Mouse (Mus musculus): ENCODE results near the gene Myom1. TPM values are rescaled to one million over a fixed set of nuclear protein-coding genes. Genes with fewer than 3 reads are reported as not detected.

Gene Myom1
- polyA plus RNA-seq, 1 experiment from 2014 or later: 4.7 TPM

DNA sequence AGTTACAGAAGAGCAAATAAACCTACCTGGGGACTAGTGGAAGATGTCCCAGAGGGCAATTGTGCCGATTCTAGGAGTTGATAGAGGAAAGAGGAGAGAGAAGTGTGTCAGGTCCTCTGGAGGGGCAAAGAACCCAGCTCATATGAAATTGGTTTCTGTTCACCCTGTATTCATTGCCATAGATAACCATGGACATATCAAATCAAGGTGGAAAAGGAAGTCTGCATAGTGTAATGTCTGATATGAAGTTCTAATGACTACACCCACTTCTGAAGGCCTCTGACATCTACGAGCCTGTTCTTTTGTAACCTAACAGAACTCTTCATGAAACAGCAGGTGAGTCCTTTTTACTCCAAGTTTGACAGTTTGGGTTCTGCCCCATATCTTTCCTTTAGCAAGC is 1.3 kb downstream of the Myom1 start:
- no peak for DNase-seq (ENCODE audit: low spot score)
- Histone ChIP-seq H3K9me3 (ENCODE audit: control insufficient read depth, low read length) (no peaks in the 10 kb centered on the region), H3K36me3 (ENCODE audit: control insufficient read depth, insufficient read depth, low read length) (no peaks in the 10 kb centered on the region), H3K4me2 (ENCODE audit: low read depth, severe bottlenecking) (no peak overlapping the region), H3K4me3 (ENCODE audit: low read depth, low read length) (no peak overlapping the region), H3K9ac (ENCODE audit: low read length) (no peak overlapping the region), H3K27me3 (ENCODE audit: control insufficient read depth, insufficient read depth, low read length) (no peaks in the 10 kb centered on the region), H3K4me1 (ENCODE audit: control insufficient read depth, insufficient read depth, low read length) (peaks cover 5% of the 10 kb centered on the region; the same call in 1 of the 2 replicates), H3K27ac (replicated peaks; ENCODE audit: low read depth, low read length) (no peak overlapping the region)
- no peak for ATAC-seq (ENCODE audit: insufficient number of reproducible peaks, low FRiP score, low TSS enrichment, low read depth)
- 92% methylated on average over 2 of the region's 2 CpGs for WGBS

DNA sequence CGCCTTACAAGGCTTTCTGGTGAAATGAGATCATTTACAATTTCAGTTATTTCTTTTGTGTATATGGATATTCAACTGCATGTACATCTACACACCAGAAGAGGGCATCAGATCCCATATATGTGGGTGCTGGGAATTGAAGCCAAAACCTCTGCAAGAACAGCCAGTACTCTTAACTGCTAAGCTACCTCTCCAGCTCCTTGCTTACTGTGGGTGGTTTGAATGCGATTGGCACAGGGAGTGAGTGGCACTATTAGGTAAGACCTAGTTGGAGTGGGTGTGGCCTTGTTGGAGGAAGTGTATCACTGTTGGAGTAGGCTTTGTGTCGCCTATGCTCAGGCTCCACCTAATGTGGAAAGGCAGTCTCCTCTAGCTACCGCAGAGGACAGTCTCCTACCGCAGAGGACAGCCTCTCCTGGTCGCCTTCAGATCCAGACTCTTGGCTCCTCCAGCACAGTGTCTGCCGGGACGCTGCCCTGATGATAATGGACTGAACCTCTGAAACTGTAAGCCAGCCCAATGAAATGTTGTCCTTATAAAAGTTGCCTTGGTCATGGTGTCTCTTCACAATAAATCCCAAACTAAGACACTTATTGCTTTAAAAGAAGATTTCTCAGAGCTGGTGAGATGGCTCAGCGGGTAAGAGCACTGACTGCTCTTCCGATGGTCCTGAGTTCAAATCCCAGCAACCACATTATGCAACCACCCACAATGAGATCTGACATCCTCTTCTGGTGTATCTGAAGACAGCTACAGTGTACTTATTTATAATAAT is 1.9 kb downstream of the Myom1 start:
- no peak for DNase-seq (ENCODE audit: low spot score)
- no peak for ATAC-seq (ENCODE audit: insufficient number of reproducible peaks, low FRiP score, low TSS enrichment, low read depth)
- Histone ChIP-seq H3K27ac (replicated peaks; ENCODE audit: low read depth, low read length) (no peak overlapping the region), H3K9me3 (ENCODE audit: control insufficient read depth, low read length) (no peaks in the 10 kb centered on the region), H3K36me3 (ENCODE audit: control insufficient read depth, insufficient read depth, low read length) (no peaks in the 10 kb centered on the region), H3K4me2 (ENCODE audit: low read depth, severe bottlenecking) (no peak overlapping the region), H3K4me1 (ENCODE audit: control insufficient read depth, insufficient read depth, low read length) (peaks cover 5% of the 10 kb centered on the region; the same call in 1 of the 2 replicates), H3K27me3 (ENCODE audit: control insufficient read depth, insufficient read depth, low read length) (no peaks in the 10 kb centered on the region), H3K9ac (ENCODE audit: low read length) (no peak overlapping the region), H3K4me3 (ENCODE audit: low read depth, low read length) (no peak overlapping the region)
- WGBS: 90% methylated on average over 10 of the region's 10 CpGs

DNA sequence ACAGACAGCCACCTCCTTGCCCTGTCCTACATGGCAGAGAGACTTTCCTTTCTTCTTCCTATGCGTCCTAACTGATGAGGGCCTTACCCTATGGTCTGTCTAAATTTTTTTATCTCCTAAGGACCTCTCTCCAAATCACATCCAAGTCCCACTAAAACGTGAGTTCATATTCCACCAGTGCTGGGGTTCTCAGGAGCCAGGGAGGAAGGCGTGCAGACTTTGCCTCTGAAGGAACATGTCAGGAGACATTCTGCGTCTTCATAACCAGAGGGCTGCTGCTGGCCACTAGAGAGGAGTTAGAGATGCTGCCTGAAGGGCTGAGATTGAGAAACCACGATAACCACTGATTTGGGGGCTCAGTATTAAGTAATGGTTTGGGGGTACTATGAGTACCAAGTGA is 4.5 kb downstream of the Myom1 start:
- Histone ChIP-seq H3K36me3 (ENCODE audit: control insufficient read depth, insufficient read depth, low read length) (no peaks in the 10 kb centered on the region), H3K27ac (replicated peaks; ENCODE audit: low read depth, low read length) (no peak overlapping the region), H3K4me1 (ENCODE audit: control insufficient read depth, insufficient read depth, low read length) (no peaks in the 10 kb centered on the region), H3K27me3 (ENCODE audit: control insufficient read depth, insufficient read depth, low read length) (no peaks in the 10 kb centered on the region), H3K4me2 (ENCODE audit: low read depth, severe bottlenecking) (no peak overlapping the region), H3K9ac (ENCODE audit: low read length) (no peak overlapping the region), H3K4me3 (ENCODE audit: low read depth, low read length) (no peak overlapping the region), H3K9me3 (ENCODE audit: control insufficient read depth, low read length) (no peaks in the 10 kb centered on the region)
- 83% methylated on average over 5 of the region's 5 CpGs for WGBS
- DNase-seq (ENCODE audit: low spot score) (no peak), ATAC-seq (ENCODE audit: insufficient number of reproducible peaks, low FRiP score, low TSS enrichment, low read depth) (no peak)

DNA sequence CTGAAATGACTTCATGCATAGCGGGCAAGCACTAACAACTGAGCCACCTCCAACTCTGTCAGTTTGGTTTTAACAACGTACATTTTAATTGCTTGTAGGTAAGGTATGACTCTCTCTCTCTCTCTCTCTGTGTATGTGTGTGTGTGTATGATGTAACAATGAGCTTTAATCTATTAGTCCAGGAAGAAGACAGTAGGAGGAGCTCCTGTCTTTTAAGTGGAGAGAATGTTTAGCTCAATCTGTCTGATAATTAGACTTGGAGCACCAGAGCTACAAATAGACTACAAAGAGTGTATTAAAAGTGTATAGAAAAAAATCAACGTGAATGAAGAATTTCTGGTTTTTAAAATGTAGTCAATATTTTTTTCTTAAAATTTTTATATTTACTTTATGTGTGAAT is 6.2 kb downstream of the Myom1 start:
- H3K27ac ChIP-seq (replicated peaks; ENCODE audit: low read depth, low read length): no peak overlapping the region
- no peaks in the 10 kb centered on the region for H3K4me1 ChIP-seq (ENCODE audit: control insufficient read depth, insufficient read depth, low read length)
- no peaks in the 10 kb centered on the region for H3K36me3 ChIP-seq (ENCODE audit: control insufficient read depth, insufficient read depth, low read length)
- H3K4me3 ChIP-seq (ENCODE audit: low read depth, low read length): no peak overlapping the region
- H3K4me2 ChIP-seq (ENCODE audit: low read depth, severe bottlenecking): no peak overlapping the region
- WGBS: 86% methylated on average over 3 of the region's 3 CpGs
- no peaks in the 10 kb centered on the region for H3K9me3 ChIP-seq (ENCODE audit: control insufficient read depth, low read length)
- no peak for DNase-seq (ENCODE audit: low spot score)
- H3K9ac ChIP-seq (ENCODE audit: low read length): no peak overlapping the region
- no peak for ATAC-seq (ENCODE audit: insufficient number of reproducible peaks, low FRiP score, low TSS enrichment, low read depth)
- no peaks in the 10 kb centered on the region for H3K27me3 ChIP-seq (ENCODE audit: control insufficient read depth, insufficient read depth, low read length)

DNA sequence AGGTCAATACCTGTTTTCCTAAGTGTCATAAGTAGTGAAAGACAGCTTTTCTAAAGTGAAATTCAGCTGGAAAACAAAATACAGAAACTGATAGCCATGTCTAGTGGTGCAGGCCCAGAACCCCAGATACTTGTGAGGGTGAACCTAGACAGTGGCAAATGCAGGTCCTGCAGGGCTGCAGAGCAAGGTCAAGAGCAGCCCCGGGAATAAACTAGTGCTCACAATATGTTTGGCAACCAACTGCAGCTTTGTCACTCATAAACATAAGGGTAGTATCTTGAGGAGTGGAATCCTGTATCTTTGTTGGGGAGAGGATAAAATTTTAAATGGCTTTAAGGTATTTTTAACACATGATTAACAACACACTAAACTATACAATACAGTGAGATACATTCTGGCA is 7.3 kb downstream of the Myom1 start:
- Histone ChIP-seq H3K27ac (replicated peaks; ENCODE audit: low read depth, low read length) (no peak overlapping the region), H3K27me3 (ENCODE audit: control insufficient read depth, insufficient read depth, low read length) (no peaks in the 10 kb centered on the region), H3K36me3 (ENCODE audit: control insufficient read depth, insufficient read depth, low read length) (no peaks in the 10 kb centered on the region), H3K9me3 (ENCODE audit: control insufficient read depth, low read length) (no peaks in the 10 kb centered on the region), H3K4me1 (ENCODE audit: control insufficient read depth, insufficient read depth, low read length) (no peaks in the 10 kb centered on the region), H3K4me2 (ENCODE audit: low read depth, severe bottlenecking) (no peak overlapping the region), H3K9ac (ENCODE audit: low read length) (no peak overlapping the region), H3K4me3 (ENCODE audit: low read depth, low read length) (no peak overlapping the region)
- 89% methylated on average over 1 of the region's 1 CpGs for WGBS
- ATAC-seq (ENCODE audit: insufficient number of reproducible peaks, low FRiP score, low TSS enrichment, low read depth) (no peak), DNase-seq (ENCODE audit: low spot score) (no peak)

DNA sequence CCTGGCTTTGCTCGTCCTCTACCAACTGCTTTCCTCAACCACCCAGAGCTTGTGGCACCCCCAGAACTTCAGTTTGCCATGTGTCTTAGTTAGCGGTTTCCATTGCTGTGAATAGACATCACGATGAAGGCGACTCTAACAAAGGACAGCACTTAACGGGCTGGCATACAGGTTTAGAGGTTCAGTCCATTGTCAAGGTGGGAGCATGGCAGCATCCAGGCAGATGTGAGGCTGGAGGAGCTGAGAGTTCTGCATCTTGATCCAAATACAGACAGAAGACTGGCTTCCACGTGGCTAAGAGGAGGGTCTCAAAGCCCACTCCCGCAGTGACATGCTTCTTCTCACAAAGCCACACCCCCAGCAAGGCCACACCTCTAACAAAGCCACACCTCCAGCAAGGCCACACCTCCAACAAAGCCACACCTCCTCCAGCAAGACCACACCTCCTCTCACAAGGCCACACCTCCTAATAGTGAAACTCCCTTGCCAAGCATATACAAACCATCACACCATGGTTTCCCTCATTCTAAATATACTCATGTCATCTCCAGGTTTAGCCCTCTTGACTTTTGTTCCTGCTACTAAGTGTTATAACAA is 8.3 kb downstream of the Myom1 start:
- Histone ChIP-seq H3K4me1 (ENCODE audit: control insufficient read depth, insufficient read depth, low read length) (no peaks in the 10 kb centered on the region), H3K9me3 (ENCODE audit: control insufficient read depth, low read length) (no peaks in the 10 kb centered on the region), H3K27me3 (ENCODE audit: control insufficient read depth, insufficient read depth, low read length) (no peaks in the 10 kb centered on the region), H3K36me3 (ENCODE audit: control insufficient read depth, insufficient read depth, low read length) (no peaks in the 10 kb centered on the region), H3K9ac (ENCODE audit: low read length) (no peak overlapping the region), H3K4me2 (ENCODE audit: low read depth, severe bottlenecking) (no peak overlapping the region), H3K27ac (replicated peaks; ENCODE audit: low read depth, low read length) (no peak overlapping the region), H3K4me3 (ENCODE audit: low read depth, low read length) (no peak overlapping the region)
- DNase-seq (ENCODE audit: low spot score): no peak
- no peak for ATAC-seq (ENCODE audit: insufficient number of reproducible peaks, low FRiP score, low TSS enrichment, low read depth)
- WGBS: 57% methylated on average over 7 of the region's 7 CpGs

DNA sequence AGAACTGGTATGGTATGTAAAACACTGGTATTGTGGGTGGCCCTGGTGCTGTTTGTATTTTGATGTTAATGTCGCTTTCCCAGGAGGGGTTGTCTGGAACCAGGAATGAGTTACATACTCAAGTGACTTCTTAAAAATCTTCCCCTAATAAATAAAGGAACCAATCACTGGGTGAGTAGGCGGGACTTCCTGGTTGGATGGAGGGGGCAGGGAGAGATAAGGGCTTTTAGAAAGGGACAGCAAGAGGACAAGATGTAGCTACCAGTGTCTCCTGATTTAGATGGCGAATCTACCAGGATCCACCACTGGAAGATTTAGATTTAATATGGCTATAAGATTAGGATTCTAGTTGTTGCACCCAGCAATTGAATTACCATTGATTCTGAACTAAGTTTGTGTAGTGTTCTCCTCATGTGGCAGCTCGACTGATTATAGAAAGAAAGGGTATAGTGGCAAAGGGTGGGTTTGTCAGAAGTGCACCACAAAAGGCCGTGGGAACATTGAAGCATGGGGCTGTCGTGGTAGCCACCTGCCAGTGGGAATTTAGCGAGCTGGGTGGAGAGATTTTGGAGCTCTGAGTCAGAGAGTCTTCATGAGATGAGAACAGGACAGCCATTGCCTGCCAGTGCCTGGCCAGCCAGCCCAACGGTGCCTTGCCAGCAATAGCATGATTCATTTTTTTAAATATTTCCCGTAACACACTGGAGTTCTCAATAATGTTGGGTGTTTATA is 9.7 kb downstream of the Myom1 start:
- no peak overlapping the region for H3K4me2 ChIP-seq (ENCODE audit: low read depth, severe bottlenecking)
- H3K4me3 ChIP-seq (ENCODE audit: low read depth, low read length): no peak overlapping the region
- WGBS: 88% methylated on average over 9 of the region's 9 CpGs
- H3K36me3 ChIP-seq (ENCODE audit: control insufficient read depth, insufficient read depth, low read length): no peaks in the 10 kb centered on the region
- ATAC-seq (ENCODE audit: insufficient number of reproducible peaks, low FRiP score, low TSS enrichment, low read depth) (no peak), DNase-seq (ENCODE audit: low spot score) (no peak)
- no peaks in the 10 kb centered on the region for H3K27me3 ChIP-seq (ENCODE audit: control insufficient read depth, insufficient read depth, low read length)
- no peak overlapping the region for H3K27ac ChIP-seq (replicated peaks; ENCODE audit: low read depth, low read length)
- H3K9ac ChIP-seq (ENCODE audit: low read length): no peak overlapping the region
- H3K4me1 ChIP-seq (ENCODE audit: control insufficient read depth, insufficient read depth, low read length): no peaks in the 10 kb centered on the region
- no peaks in the 10 kb centered on the region for H3K9me3 ChIP-seq (ENCODE audit: control insufficient read depth, low read length)

DNA sequence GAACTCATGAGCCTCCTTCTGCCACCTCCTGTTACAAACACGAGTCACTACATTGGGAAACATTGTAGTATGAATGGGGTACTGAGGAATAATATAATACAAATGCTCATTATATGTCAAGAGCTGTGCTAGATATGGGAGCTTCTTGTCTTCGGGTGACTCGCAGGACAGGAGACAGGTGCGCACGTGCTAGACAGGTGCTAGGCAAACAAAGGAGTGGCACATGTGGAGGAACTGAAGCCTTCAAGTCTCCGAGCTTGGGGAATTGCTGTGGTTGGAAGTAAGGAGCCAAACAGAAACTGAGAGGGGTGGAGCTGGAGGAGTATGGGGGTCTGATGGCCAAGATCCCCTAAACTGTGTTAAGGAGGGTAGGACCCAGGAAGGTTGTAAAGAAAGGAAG is 10.7 kb downstream of the Myom1 start:
- no peak overlapping the region for H3K4me2 ChIP-seq (ENCODE audit: low read depth, severe bottlenecking)
- H3K9ac ChIP-seq (ENCODE audit: low read length): no peak overlapping the region
- H3K4me3 ChIP-seq (ENCODE audit: low read depth, low read length): no peak overlapping the region
- DNase-seq (ENCODE audit: low spot score) (no peak), ATAC-seq (ENCODE audit: insufficient number of reproducible peaks, low FRiP score, low TSS enrichment, low read depth) (no peak)
- WGBS: 87% methylated on average over 6 of the region's 6 CpGs
- H3K9me3 ChIP-seq (ENCODE audit: control insufficient read depth, low read length): no peaks in the 10 kb centered on the region
- H3K36me3 ChIP-seq (ENCODE audit: control insufficient read depth, insufficient read depth, low read length): no peaks in the 10 kb centered on the region
- no peaks in the 10 kb centered on the region for H3K4me1 ChIP-seq (ENCODE audit: control insufficient read depth, insufficient read depth, low read length)
- H3K27ac ChIP-seq (replicated peaks; ENCODE audit: low read depth, low read length): no peak overlapping the region
- H3K27me3 ChIP-seq (ENCODE audit: control insufficient read depth, insufficient read depth, low read length): no peaks in the 10 kb centered on the region

Measured in limb, embryonic 11.5 days (tissue).